Mouse (Mus musculus) hindbrain, embryonic 14.5 days (tissue): ENCODE results near the gene 1700025G04Rik. TPM values are rescaled to one million over a fixed set of nuclear protein-coding genes. Genes with fewer than 3 reads are reported as not detected.

Experiments used
- ATAC-seq: fragments of 200-750 bp; cut with Nextera tagmentation; 2 replicates; pipeline ENCODE4 v1.8.0; 2017; ENCODE audit warnings: moderate number of reproducible peaks, mild to moderate bottlenecking, moderate TSS enrichment, moderate library complexity; ENCODE audit not compliant: low FRiP score
- DNase-seq: peaks from one replicate; pipeline ENCODE4 v3.0.0-alpha.2; 2015; ENCODE audit warnings: low spot score
- H3K27ac ChIP-seq: fragments of 300-500 bp; sonication (generic); 2 replicates; pipeline ENCODE4 v1.5.1; 2014; ENCODE audit warnings: mild to moderate bottlenecking, moderate library complexity
- H3K27me3 ChIP-seq: fragments of 300-500 bp; sonication (generic); 2 replicates; pipeline ENCODE4 v1.6.1; 2014; ENCODE audit warnings: mild to moderate bottlenecking, low read length, mixed read lengths; ENCODE audit not compliant: control insufficient read depth, insufficient read depth
- H3K36me3 ChIP-seq: fragments of 300-500 bp; sonication (generic); replicated peaks from 2 replicates; pipeline ENCODE4 v1.6.1; 2014; ENCODE audit not compliant: control insufficient read depth, insufficient read depth
- H3K4me1 ChIP-seq: fragments of 300-500 bp; sonication (generic); replicated peaks from 2 replicates; pipeline ENCODE4 v1.6.1; 2014; ENCODE audit warnings: antibody characterized with exemption, low read length, mixed read lengths; ENCODE audit not compliant: control insufficient read depth, insufficient read depth
- H3K4me2 ChIP-seq: fragments of 300-500 bp; sonication (generic); replicated peaks from 2 replicates; pipeline ENCODE4 v1.6.1; 2014; ENCODE audit warnings: mild to moderate bottlenecking, moderate library complexity
- H3K4me3 ChIP-seq: fragments of 300-500 bp; sonication (generic); replicated peaks from 2 replicates; pipeline ENCODE4 v1.5.1; 2014; ENCODE audit warnings: mild to moderate bottlenecking, low read length
- H3K9ac ChIP-seq: fragments of 300-500 bp; sonication (generic); 2 replicates; pipeline ENCODE4 v1.6.1; 2014
- H3K9me3 ChIP-seq: fragments of 300-500 bp; sonication (generic); 2 replicates; pipeline ENCODE4 v1.6.1; 2016; ENCODE audit warnings: low read length; ENCODE audit not compliant: control insufficient read depth
- WGBS: fragments of 180-500 bp; shearing (Covaris S2); extraction: QIAGEN DNeasy Blood & Tissue Kit; methylation state at CpG from one replicate; pipeline ENCODE4 v1.1.7; 2014; 5-methylcytosine and 5-hydroxymethylcytosine counted together
- polyA plus RNA-seq: library from polyadenylated mRNA; unstranded; fragments of >200 nt; fragmentation: Nextera tagmentation; extraction: Ambion mirVana; gene quantifications from 2 replicates; pipeline ENCODE4 v1.2.1, GENCODE M21; 2014

Gene 1700025G04Rik
- polyA plus RNA-seq, 1 experiment from 2014 or later: 32.6 TPM

GRCm38 (mm10) chr1:151886171-151886570, 203.8 kb downstream of the 1700025G04Rik start:
- H3K4me3 ChIP-seq: no peak overlapping the region
- H3K27ac ChIP-seq: no peak overlapping the region
- WGBS: 100% methylated on average over 2 of the region's 2 CpGs
- no peaks in the 10 kb centered on the region for H3K36me3 ChIP-seq
- DNase-seq (no peak), ATAC-seq (no peak)
- H3K27me3 ChIP-seq: no peaks in the 10 kb centered on the region
- H3K9me3 ChIP-seq: no peaks in the 10 kb centered on the region
- H3K4me2 ChIP-seq: no peak overlapping the region
- H3K9ac ChIP-seq: no peak overlapping the region
- peaks cover 13% of the 10 kb centered on the region for H3K4me1 ChIP-seq

DNA sequence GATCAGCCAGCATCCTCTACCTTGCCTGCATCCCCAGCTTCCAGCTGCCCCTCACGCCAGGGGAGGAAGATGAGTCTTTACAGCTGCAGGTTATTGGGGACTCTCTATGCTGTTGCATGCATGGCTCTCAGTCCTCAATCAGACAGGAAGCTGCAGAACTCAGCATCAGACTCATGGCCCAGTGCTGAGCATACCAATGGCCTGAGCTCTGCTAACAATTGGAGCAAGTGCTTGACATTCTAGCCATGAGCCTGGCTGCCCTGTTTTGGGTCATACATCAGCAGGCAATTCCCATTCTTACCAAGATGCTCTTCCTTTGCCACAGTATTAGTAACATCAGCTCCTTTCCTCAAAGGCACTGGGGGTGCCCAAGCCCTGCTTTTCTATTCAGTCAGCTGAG, 208.7 kb downstream of the 1700025G04Rik start:
- Histone ChIP-seq H3K4me2 (no peak overlapping the region), H3K4me3 (no peak overlapping the region), H3K4me1 (peaks cover 3% of the 10 kb centered on the region; the same call in 1 of the 2 replicates), H3K9ac (no peak overlapping the region), H3K9me3 (no peaks in the 10 kb centered on the region), H3K27me3 (no peaks in the 10 kb centered on the region), H3K27ac (peak overlapping the region; percentile 14; the same call in 1 of the 2 replicates), H3K36me3 (no peaks in the 10 kb centered on the region)
- WGBS: 50% methylated on average over 1 of the region's 1 CpGs
- DNase-seq (no peak), ATAC-seq (peak; percentile 41; the same call in 1 of the 2 replicates)

DNA sequence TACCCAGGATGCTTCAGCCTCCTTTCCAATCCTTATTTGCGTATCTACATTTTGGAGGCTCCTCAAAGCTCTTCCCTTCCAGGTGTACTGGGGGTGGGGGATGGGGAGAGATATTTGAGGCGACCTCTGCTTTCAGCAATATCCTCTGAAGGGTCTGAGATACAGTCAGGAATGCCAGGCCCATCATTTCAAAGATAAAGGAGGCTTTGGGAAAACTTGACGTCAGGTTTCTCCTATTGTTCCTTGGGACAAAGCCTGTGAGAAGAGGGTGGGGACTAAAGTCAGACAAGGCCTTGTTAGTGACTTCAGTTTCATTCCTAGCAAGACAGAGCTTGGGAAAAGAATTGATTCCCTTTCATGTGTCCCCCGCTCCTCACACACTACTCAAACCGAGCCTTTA, 209.2 kb downstream of the 1700025G04Rik start:
- Histone ChIP-seq H3K9me3 (no peaks in the 10 kb centered on the region), H3K4me3 (no peak overlapping the region), H3K27me3 (no peaks in the 10 kb centered on the region), H3K9ac (no peak overlapping the region), H3K27ac (0 out of 2 replicates have a peak overlapping the region, but pooled peaks have one; percentile 14), H3K36me3 (no peaks in the 10 kb centered on the region), H3K4me1 (peaks cover 3% of the 10 kb centered on the region; the same call in 1 of the 2 replicates), H3K4me2 (no peak overlapping the region)
- ATAC-seq: no peak
- WGBS: 36% methylated on average over 5 of the region's 5 CpGs
- DNase-seq: no peak

DNA sequence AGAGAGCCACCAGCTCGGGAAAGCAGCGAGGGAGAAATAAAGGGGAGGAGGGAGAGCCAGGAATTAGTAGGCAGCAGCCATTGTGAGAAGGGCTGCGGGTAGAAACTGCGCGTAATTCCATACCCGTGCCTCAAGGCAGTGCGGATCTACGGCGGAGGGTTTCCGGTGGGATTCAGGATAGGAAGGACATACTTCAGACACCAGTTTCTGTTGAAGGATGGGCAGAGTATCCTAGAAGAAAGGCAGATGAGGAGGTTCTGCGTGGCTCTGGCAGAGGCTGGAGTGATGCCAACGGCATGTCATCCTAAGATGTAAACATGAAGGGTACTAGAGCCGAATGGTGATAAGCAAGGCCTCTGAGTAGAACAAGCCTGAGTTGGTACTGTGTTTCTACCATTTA, 210.0 kb downstream of the 1700025G04Rik start:
- Histone ChIP-seq H3K27ac (no peak overlapping the region), H3K9me3 (no peaks in the 10 kb centered on the region), H3K4me1 (peaks cover 3% of the 10 kb centered on the region; the same call in 1 of the 2 replicates), H3K36me3 (no peaks in the 10 kb centered on the region), H3K4me3 (no peak overlapping the region), H3K4me2 (no peak overlapping the region), H3K27me3 (no peaks in the 10 kb centered on the region), H3K9ac (no peak overlapping the region)
- DNase-seq (no peak), ATAC-seq (no peak)
- WGBS: 82% methylated on average over 13 of the region's 13 CpGs

GRCm38 (mm10) chr1:151879308-151879850, 210.5 kb downstream of the 1700025G04Rik start:
- H3K4me2 ChIP-seq: no peak overlapping the region
- H3K9me3 ChIP-seq: no peaks in the 10 kb centered on the region
- DNase-seq: no peak
- no peak overlapping the region for H3K9ac ChIP-seq
- no peak overlapping the region for H3K27ac ChIP-seq
- H3K4me1 ChIP-seq: peaks cover 3% of the 10 kb centered on the region; the same call in 1 of the 2 replicates
- WGBS: 89% methylated on average over 11 of the region's 11 CpGs
- H3K36me3 ChIP-seq: no peaks in the 10 kb centered on the region
- no peak overlapping the region for H3K4me3 ChIP-seq
- no peaks in the 10 kb centered on the region for H3K27me3 ChIP-seq
- no peak for ATAC-seq

GRCm38 (mm10) chr1:151878411-151878810, 211.5 kb downstream of the 1700025G04Rik start:
- ATAC-seq: no peak
- no peak for DNase-seq
- no peak overlapping the region; the same call in 1 of the 2 replicates for H3K27ac ChIP-seq
- H3K4me2 ChIP-seq: no peak overlapping the region
- no peaks in the 10 kb centered on the region for H3K27me3 ChIP-seq
- no peaks in the 10 kb centered on the region for H3K9me3 ChIP-seq
- WGBS: 28% methylated on average over 4 of the region's 4 CpGs
- no peaks in the 10 kb centered on the region for H3K36me3 ChIP-seq
- H3K4me3 ChIP-seq: no peak overlapping the region
- H3K9ac ChIP-seq: no peak overlapping the region
- H3K4me1 ChIP-seq: peaks cover 3% of the 10 kb centered on the region; the same call in 1 of the 2 replicates

DNA sequence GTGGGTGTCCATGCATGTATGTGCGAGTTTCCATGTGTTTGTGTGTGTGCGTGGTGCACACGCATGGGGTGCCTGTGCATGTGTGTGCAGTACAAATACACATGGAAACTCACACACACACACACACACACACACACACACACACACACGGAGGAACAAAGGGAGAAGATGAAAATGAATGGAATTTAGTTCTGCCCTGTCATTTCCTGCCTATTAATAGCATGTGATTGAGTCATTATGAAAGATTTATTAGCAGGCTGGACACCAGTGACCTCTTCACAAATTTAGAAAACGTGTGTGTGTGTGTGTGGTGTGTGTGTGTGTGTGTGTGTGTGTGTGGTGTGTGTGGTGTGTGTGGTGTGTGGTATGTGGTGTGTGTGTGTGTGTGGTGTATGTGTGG, 217.0 kb downstream of the 1700025G04Rik start:
- no peak for DNase-seq
- Histone ChIP-seq H3K36me3 (no peaks in the 10 kb centered on the region), H3K27ac (no peak overlapping the region), H3K9me3 (no peaks in the 10 kb centered on the region), H3K9ac (no peak overlapping the region), H3K4me3 (no peak overlapping the region), H3K27me3 (no peaks in the 10 kb centered on the region), H3K4me2 (no peak overlapping the region), H3K4me1 (no peaks in the 10 kb centered on the region; the same call in 1 of the 2 replicates)
- WGBS: 79% methylated on average over 5 of the region's 5 CpGs
- no peak for ATAC-seq

DNA sequence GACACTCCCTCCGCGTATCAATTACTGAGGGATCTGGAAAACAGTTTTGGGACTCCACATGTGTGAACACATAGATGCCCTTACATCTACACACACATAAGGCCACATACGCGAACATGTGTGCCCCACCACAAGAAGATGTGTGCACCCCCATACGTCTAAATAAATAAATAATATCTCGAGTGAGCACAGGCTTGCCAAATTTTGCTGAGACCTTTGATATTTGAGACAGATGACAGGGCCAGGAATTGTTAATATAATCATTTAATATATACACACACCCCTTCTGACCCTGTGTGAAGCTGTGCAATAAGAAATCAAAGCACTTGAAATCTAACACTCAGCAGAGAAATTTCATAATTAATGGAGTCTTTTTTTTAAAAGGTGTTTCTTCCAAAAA, 225.6 kb downstream of the 1700025G04Rik start:
- 94% methylated on average over 6 of the region's 6 CpGs for whole genome bisulfite sequencing
- DNase-seq (no peak), ATAC-seq (no peak)
- no peaks in the 10 kb centered on the region for H3K27me3 ChIP-seq
- H3K4me1 ChIP-seq: no peaks in the 10 kb centered on the region
- no peaks in the 10 kb centered on the region for H3K9me3 ChIP-seq
- H3K4me3 ChIP-seq: no peak overlapping the region
- no peak overlapping the region for H3K9ac ChIP-seq
- no peak overlapping the region for H3K27ac ChIP-seq
- no peak overlapping the region for H3K4me2 ChIP-seq
- no peaks in the 10 kb centered on the region for H3K36me3 ChIP-seq

DNA sequence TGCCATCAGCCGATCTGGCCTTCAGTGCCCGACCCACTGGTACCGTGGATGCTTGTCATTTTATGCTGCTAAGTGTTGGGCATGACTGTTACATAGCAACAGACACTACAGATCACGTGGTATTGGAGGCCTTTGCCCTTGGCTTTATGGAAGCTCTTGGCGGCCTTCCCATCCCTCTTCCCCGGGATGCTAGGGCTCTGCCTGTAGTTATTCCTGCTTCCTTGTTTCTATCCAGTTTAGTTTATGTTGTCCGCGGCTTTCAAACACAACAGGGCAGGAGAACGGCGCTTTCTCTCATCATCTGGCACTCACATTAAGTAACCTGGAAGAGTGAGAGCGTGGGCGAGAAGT, 226.2 kb downstream of the 1700025G04Rik start:
- ATAC-seq (no peak), DNase-seq (no peak)
- Histone ChIP-seq H3K9me3 (no peaks in the 10 kb centered on the region), H3K4me2 (no peak overlapping the region), H3K27ac (no peak overlapping the region), H3K9ac (no peak overlapping the region), H3K4me1 (no peaks in the 10 kb centered on the region), H3K36me3 (no peaks in the 10 kb centered on the region), H3K4me3 (no peak overlapping the region), H3K27me3 (no peaks in the 10 kb centered on the region)
- WGBS: 78% methylated on average over 12 of the region's 12 CpGs
